Mouse (Mus musculus) thymus, adult 2 months (tissue): ENCODE data around the gene Lipi.

Source experiments
- CTCF ChIP-seq: fragments of 200-500 bp; IDR thresholded peaks from 2 replicates; pipeline ENCODE4 v1.5.1; 2012; ENCODE audit warnings: mild to moderate bottlenecking, control low read depth, low read length, moderate library complexity, borderline replicate concordance; ENCODE audit not compliant: control insufficient read depth, poor library complexity, insufficient read depth; ENCODE audit errors: extremely low read depth
- POLR2A ChIP-seq: fragments of 200-500 bp; IDR thresholded peaks from 2 replicates; pipeline ENCODE4 v1.6.1; 2012; ENCODE audit warnings: mild to moderate bottlenecking, low read length, control low read depth, moderate library complexity; ENCODE audit not compliant: control insufficient read depth, poor library complexity, insufficient read depth; ENCODE audit errors: extremely low read depth

- no peak for TF ChIP-seq CTCF
- TF ChIP-seq POLR2A = no peak
Measured at GRCm38 (mm10) chr16:75586466-75586865, 605 bp upstream of the Lipi start.
